Mouse (Mus musculus): ENCODE results near the gene Snap91. TPM values are rescaled to one million over a fixed set of nuclear protein-coding genes. Genes with fewer than 3 reads are reported as not detected.

Snap91 gene
- not detected for total RNA-seq (2023)

DNA sequence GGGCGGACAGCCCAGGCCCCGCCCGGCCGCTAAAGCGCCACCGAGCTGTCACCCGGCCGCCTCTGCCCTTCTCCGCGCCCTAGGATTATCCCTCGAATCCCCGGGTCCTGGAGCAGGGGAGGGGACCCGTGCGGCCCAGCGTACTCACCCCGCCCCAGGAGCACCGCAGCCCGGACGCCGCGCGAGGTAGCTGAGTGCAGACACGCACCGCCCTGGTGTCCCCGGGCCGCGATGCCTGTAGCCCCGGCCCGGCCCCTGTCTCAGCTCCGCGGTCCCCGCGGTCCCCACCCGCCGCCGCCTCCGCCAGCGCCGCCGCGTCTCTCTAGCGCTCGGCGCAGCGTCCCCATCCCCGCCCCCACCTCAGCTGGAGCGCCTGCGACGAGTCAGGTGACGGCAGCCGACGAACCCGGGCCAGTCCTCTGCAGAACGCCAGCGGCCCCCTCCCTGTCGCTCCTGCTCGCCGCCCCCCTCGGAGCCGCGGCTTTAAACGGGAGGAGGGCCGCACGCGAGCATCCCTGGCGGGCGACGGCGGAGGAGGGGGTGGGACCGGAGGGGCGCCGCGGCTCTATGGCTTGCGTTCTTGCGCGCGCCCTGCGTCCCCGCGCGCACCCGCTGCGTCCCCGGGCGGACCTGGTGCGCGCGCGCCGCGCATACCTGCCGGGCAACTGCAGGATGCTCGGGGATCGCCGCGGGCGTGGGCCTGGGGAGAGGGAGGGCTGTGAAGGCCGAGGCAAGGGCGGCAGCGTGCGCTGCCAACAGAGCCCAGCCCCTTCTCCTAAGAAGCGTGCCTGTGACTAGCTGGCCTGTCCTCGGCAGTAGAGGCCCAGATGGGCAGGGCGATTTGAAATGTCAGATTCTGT lies at the start of gene Snap91:
Gene Snap91 (minus strand): TSS at position 542 of the 860 bp plus-strand sequence.

DNA sequence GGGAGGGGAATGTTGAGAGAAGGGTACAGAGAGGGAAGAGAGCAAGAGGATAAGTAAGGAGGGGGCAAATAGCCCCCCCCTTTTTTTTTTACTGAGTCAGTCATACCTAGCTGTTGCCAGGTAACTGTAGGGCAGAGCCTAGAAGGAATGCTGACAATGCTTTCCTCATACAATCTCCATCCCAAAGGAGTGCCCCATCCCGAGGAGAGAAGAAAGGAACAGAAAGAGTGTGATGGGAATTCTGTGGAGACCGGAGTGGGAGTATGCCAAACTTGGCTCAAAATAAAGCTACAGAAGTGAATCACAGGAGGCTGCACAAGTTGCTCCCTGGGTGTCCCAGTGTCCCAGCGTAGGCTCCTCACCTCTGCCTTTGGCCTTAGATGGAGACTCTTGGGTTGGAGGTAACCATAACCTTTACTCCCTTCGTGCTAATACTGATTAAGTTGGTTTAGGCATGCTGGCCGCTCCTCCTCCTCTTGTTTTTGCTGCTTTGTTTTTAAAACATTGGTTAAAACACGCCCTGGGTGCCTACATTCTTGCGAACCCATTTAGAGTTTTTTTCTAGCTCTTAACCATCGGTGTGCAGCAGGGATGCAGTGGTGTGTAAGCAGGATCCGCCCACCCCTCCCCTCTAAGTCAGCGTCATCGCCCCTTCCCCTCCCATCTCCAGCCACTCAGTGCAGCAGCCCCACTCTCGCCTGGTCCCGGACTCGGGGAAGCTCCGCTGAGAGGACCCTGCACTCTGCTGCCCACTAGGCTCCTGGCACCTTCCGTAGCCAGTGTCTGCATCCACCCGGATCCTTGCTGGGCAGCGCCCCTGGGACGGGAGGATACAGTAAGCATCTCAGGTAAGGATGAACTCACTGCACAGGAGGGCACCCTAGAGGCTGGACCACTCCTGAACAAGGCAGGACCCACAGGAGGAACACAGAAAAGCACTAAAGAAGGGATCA lies 137.2 kb downstream of the Snap91 start, which contains the start of gene Prss35:
Gene Prss35 (plus strand): TSS at position 691 of the 953 bp plus-strand sequence.

Other genes starting within 250 kb of the Snap91 start
- not detected for gene Me1, start 184.7 kb downstream of the Snap91 start, total RNA-seq (2023)
- gene Prss35, start 137.0 kb downstream of the Snap91 start, total RNA-seq (2023), result not detected
- not detected for gene Ripply2, start 134.9 kb upstream of the Snap91 start, total RNA-seq (2023)
- 10 to 100 TPM; 55.0 to 57.0 TPM for gene Cyb5r4, start 141.4 kb upstream of the Snap91 start, total RNA-seq (2023)

All from B cell, adult 67 days (primary cell).